Mouse (Mus musculus): Measurements from ENCODE around the gene Asprv1. TPM values are rescaled to one million over a fixed set of nuclear protein-coding genes. Genes with fewer than 3 reads are reported as not detected.
A peak's percentile ranks its signal among the peaks of the same experiment; 100 is the strongest.

Asprv1 gene
- polyA plus RNA-seq, 1 experiment: 19.6 TPM

DNA sequence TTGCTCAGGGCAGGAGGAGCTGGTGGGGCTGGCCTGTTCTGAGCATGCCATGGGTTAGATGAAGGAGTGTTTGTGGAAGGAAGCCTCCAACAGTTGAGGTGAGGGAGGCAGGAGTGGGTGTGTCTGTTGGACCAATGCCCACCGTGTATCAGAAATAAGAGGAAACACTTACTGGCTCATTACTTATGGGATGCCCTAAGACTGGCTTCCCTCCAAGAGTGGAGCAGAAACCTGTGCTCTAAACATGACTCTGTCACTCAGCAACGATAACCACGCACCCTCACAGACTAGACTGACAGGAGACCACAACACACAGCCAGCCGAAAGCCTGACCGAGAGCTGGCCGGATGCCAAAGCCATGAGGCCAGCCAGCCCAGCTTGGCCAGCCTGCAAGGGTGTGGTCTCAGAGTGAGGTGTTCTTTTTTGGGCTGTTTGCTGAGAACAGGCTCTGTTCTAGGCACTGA, 28.0 kb upstream of the Asprv1 start:
- whole genome bisulfite sequencing: 4% methylated on average over 6 of the region's 6 CpGs
- Histone ChIP-seq H3K4me3 (replicated peaks; ENCODE audit: control insufficient read depth, low read depth, low read length) (no peak overlapping the region), H3K27ac (ENCODE audit: control insufficient read depth, insufficient read depth, low read depth, low read length, poor library complexity) (peak overlapping the region; percentile 90), H3K4me1 (ENCODE audit: control insufficient read depth, insufficient read depth, low read length) (peaks cover 5% of the 10 kb centered on the region)
- TF ChIP-seq CTCF (IDR thresholded peaks at IDR 0.05; ENCODE audit: control insufficient read depth, insufficient read depth, low read length): no peak
- TF ChIP-seq POLR2A (IDR thresholded peaks at IDR 0.05; ENCODE audit: borderline replicate concordance, control insufficient read depth, low read depth, low read length): 0 out of 2 replicates have a peak, but pooled peaks have one; percentile 24

DNA sequence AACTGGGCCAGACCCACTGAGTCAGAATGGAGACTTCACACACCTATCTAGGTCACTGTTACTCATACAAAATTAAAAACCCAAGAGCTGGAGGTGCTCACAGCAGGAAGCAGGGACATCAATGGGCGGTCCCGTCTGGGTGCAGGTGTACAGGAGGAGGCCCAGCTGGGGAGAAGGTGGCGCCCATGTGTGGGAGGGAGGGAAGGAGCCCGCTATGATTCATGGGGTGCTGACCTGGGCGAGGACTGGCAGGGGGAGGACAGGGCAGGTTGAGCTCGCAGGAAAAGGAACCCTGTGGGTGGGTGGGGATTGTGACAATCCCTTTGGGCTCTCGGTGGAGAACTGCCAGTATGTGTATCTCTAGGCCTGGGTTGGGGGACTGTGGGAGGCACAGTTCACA, 22.7 kb upstream of the Asprv1 start:
- no peak overlapping the region for H3K4me3 ChIP-seq (replicated peaks; ENCODE audit: control insufficient read depth, low read depth, low read length)
- TF ChIP-seq CTCF (IDR thresholded peaks at IDR 0.05; ENCODE audit: control insufficient read depth, insufficient read depth, low read length) (no peak), POLR2A (IDR thresholded peaks at IDR 0.05; ENCODE audit: borderline replicate concordance, control insufficient read depth, low read depth, low read length) (no peak)
- H3K4me1 ChIP-seq (ENCODE audit: control insufficient read depth, insufficient read depth, low read length): peaks cover 7% of the 10 kb centered on the region
- H3K27ac ChIP-seq (ENCODE audit: control insufficient read depth, insufficient read depth, low read depth, low read length, poor library complexity): peak overlapping the region; percentile 54
- 54% methylated on average over 7 of the region's 7 CpGs for WGBS

DNA sequence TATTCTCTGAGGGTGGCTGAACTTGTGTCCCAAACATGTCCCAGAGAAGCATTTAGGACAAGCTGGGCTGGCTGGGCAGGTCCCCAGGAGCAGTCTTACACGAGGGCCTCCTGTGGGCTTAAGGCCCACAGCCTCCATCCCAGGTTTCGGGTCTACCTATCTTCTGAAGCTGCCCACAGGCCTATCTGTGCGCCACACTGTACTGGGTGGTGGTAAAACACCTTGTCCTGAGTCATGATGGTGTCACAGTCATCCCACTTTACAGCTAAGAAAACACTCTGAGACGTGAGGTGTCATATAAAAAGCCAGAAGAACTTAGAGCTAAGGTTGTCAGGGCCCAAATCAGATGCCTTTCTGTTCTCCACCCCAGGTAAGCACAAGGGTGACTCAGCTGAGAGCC, 21.7 kb upstream of the Asprv1 start:
- TF ChIP-seq CTCF (IDR thresholded peaks at IDR 0.05; ENCODE audit: control insufficient read depth, insufficient read depth, low read length): no peak
- peak overlapping the region; percentile 65 for H3K27ac ChIP-seq (ENCODE audit: control insufficient read depth, insufficient read depth, low read depth, low read length, poor library complexity)
- H3K4me3 ChIP-seq (replicated peaks; ENCODE audit: control insufficient read depth, low read depth, low read length): no peak overlapping the region
- 57% methylated on average over 4 of the region's 4 CpGs for WGBS
- peaks cover 6% of the 10 kb centered on the region; the same call in 1 of the 2 replicates for H3K4me1 ChIP-seq (ENCODE audit: control insufficient read depth, insufficient read depth, low read length)

DNA sequence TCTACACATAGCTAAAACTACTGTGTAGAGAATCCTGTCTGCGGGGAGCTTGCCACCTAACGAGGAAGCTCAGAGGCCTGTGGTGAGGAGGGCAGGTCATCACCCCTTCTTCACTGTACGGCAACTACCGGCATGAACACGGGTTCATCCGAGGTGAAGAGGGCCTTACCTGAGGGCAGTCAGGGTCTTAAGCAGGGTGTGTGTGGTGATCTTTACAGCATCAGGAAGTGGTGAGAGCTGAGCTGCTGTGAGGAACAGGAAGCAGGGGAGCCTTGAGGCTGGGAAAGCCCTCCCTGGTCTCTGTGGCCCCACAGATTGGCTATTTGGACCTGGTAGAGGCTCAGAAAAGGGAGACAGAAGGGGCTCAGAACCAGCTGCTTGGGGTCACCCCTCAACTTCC, 20.5 kb upstream of the Asprv1 start:
- Histone ChIP-seq H3K27ac (ENCODE audit: control insufficient read depth, insufficient read depth, low read depth, low read length, poor library complexity) (peak overlapping the region; percentile 89), H3K4me3 (replicated peaks; ENCODE audit: control insufficient read depth, low read depth, low read length) (peak overlapping the region; percentile 31), H3K4me1 (ENCODE audit: control insufficient read depth, insufficient read depth, low read length) (peaks cover 6% of the 10 kb centered on the region; the same call in 1 of the 2 replicates)
- WGBS: 13% methylated on average over 6 of the region's 6 CpGs
- TF ChIP-seq CTCF (IDR thresholded peaks at IDR 0.05; ENCODE audit: control insufficient read depth, insufficient read depth, low read length) (no peak), POLR2A (IDR thresholded peaks at IDR 0.05; ENCODE audit: borderline replicate concordance, control insufficient read depth, low read depth, low read length) (no peak)

DNA sequence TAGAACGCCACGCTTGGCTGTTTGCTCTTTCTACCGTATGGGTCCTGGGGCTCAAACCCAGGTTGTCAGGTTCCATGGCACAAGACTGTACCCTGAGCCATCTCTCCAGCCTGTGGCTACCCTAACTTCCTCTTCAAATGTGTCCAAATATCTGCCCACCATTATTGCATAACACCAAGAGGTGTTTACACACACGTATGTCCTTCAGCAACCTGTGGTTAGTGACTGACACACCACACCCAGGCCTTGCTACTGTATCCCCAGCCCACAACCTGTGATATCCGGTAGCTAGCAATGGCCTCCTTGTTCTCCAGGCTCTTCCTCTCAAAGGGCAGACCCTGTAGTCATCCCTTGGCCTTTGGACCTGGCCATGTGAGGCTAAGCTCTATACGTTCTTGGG, 18.7 kb upstream of the Asprv1 start:
- no peak for TF ChIP-seq POLR2A (IDR thresholded peaks at IDR 0.05; ENCODE audit: borderline replicate concordance, control insufficient read depth, low read depth, low read length)
- TF ChIP-seq CTCF (IDR thresholded peaks at IDR 0.05; ENCODE audit: control insufficient read depth, insufficient read depth, low read length): no peak
- H3K27ac ChIP-seq (ENCODE audit: control insufficient read depth, insufficient read depth, low read depth, low read length, poor library complexity): peak overlapping the region; percentile 89
- 36% methylated on average over 6 of the region's 6 CpGs for WGBS

DNA sequence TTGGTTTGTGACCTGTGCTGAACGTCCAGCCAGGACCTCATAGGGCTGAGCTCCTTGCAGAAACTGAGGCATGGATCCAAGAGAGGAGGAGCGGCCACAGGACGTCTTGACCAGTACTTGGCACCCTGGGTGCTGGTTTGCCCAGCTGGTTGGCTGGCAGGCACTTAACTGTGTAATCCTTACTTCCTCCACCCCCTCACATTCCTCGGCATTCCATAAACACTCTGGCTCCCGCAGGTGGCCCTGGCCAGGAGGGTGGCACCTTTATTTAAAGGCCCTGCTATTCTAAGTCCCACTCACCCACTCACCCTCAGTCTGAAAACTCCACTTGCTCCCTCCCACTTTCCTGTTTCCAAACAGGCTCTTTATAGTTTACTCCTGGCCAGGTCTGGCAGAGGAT, 17.2 kb upstream of the Asprv1 start:
- WGBS: 69% methylated on average over 5 of the region's 5 CpGs

More for the DNA sequence above, 18.7 kb upstream of the Asprv1 start:
- peak overlapping the region; percentile 27 for H3K4me3 ChIP-seq (replicated peaks; ENCODE audit: control insufficient read depth, low read depth, low read length)
- peaks cover 7% of the 10 kb centered on the region; the same call in 1 of the 2 replicates for H3K4me1 ChIP-seq (ENCODE audit: control insufficient read depth, insufficient read depth, low read length)

DNA sequence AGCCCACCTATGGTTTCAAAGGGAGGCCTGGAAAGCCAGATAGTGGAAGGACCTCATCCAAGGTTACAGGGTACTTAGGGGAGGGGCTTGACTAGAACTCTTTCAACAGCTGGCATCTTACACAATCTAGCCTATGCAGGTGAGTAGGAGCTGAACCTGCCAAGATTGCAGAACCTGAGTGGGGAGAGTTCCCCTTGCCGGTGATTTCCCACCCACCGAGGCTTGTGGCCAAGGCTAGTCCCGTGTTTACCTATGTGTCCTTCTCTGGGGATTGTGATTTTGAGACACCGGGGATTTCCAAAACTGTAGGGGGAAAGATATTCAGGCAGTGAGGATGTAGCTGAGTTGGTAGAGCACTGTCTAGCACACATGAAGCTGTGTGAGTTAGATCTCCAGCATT, 12.7 kb upstream of the Asprv1 start:
- Histone ChIP-seq H3K4me3 (replicated peaks; ENCODE audit: control insufficient read depth, low read depth, low read length) (no peak overlapping the region), H3K4me1 (ENCODE audit: control insufficient read depth, insufficient read depth, low read length) (peaks cover 7% of the 10 kb centered on the region; the same call in 1 of the 2 replicates), H3K27ac (ENCODE audit: control insufficient read depth, insufficient read depth, low read depth, low read length, poor library complexity) (peak overlapping the region; percentile 55; the same call in 1 of the 2 replicates)
- 42% methylated on average over 4 of the region's 4 CpGs for WGBS
- TF ChIP-seq CTCF (IDR thresholded peaks at IDR 0.05; ENCODE audit: control insufficient read depth, insufficient read depth, low read length) (no peak), POLR2A (IDR thresholded peaks at IDR 0.05; ENCODE audit: borderline replicate concordance, control insufficient read depth, low read depth, low read length) (no peak)

More for the DNA sequence above, 17.2 kb upstream of the Asprv1 start:
- Histone ChIP-seq H3K4me1 (ENCODE audit: control insufficient read depth, insufficient read depth, low read length) (peaks cover 9% of the 10 kb centered on the region; the same call in 1 of the 2 replicates), H3K4me3 (replicated peaks; ENCODE audit: control insufficient read depth, low read depth, low read length) (no peak overlapping the region), H3K27ac (ENCODE audit: control insufficient read depth, insufficient read depth, low read depth, low read length, poor library complexity) (peak overlapping the region; percentile 68)
- no peak for TF ChIP-seq POLR2A (IDR thresholded peaks at IDR 0.05; ENCODE audit: borderline replicate concordance, control insufficient read depth, low read depth, low read length)
- TF ChIP-seq CTCF (IDR thresholded peaks at IDR 0.05; ENCODE audit: control insufficient read depth, insufficient read depth, low read length): no peak

DNA sequence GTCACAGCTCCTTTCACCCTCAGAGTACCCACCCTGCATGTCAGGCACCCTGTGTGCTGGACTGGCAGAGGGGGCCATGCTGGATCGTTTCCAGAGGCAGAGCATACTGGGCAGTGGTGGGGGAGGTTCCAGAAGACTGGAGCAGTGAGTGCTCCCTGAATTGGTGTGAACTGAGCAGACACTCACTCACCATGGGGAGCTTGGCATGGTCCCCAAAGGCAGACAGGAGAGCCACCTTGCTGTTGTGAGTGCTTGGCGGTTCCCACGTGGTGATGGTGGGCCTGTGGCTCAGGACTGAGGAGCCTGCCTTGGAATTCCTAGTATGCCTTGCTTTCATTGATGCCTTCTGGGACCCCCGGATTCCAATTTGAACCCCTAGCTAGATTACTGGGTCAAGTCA, 4.8 kb upstream of the Asprv1 start:
- no peak overlapping the region for H3K27ac ChIP-seq (ENCODE audit: control insufficient read depth, insufficient read depth, low read depth, low read length, poor library complexity)
- H3K4me3 ChIP-seq (replicated peaks; ENCODE audit: control insufficient read depth, low read depth, low read length): no peak overlapping the region
- TF ChIP-seq CTCF (IDR thresholded peaks at IDR 0.05; ENCODE audit: control insufficient read depth, insufficient read depth, low read length) (no peak), POLR2A (IDR thresholded peaks at IDR 0.05; ENCODE audit: borderline replicate concordance, control insufficient read depth, low read depth, low read length) (no peak)
- no peaks in the 10 kb centered on the region; the same call in 1 of the 2 replicates for H3K4me1 ChIP-seq (ENCODE audit: control insufficient read depth, insufficient read depth, low read length)
- 83% methylated on average over 4 of the region's 4 CpGs for WGBS

Measured in bone marrow, adult 2 months (tissue).